Mouse (Mus musculus) small intestine, adult 2 months (tissue): ENCODE data around the gene Arhgap22.

Experiments
- CTCF ChIP-seq: fragments of 200-500 bp; IDR thresholded peaks from 2 replicates; pipeline ENCODE4 v1.5.1; 2012; ENCODE audit warnings: low read depth, mild to moderate bottlenecking, control low read depth, inconsistent platforms, low read length, moderate library complexity, mixed read lengths; ENCODE audit not compliant: insufficient replicate concordance, insufficient read length; ENCODE audit errors: extremely low read depth
- POLR2A ChIP-seq: fragments of 200-500 bp; IDR thresholded peaks from 2 replicates; pipeline ENCODE4 v1.6.1; 2012; ENCODE audit warnings: low read depth, mild to moderate bottlenecking, control low read depth, inconsistent platforms, low read length, moderate library complexity

- no peak for TF ChIP-seq POLR2A
- no peak for TF ChIP-seq CTCF
Observed at GRCm38 (mm10) chr14:33205280-33205965, 8.4 kb upstream of the Arhgap22 start.
